In genomic region chr4:116824541-116825004, GRCm38 (mm10) we compare ENCODE assay signal across 8 mouse cellular contexts. TPM values are rescaled to one million over a fixed set of nuclear protein-coding genes. Genes with fewer than 3 reads are reported as not detected.
DNase-seq lines count a peak whose midpoint lies in the region; ATAC-seq and TF ChIP-seq lines count a peak whose summit lies in the region.

No protein-coding gene starts in this region.

- peak overlapping the region; percentile 76 for H3K4me2 ChIP-seq in embryonic facial prominence, embryonic 11.5 days (ENCODE audit: low read depth, low read length)
- peak overlapping the region; percentile 66 for H3K4me2 ChIP-seq in limb, embryonic 14.5 days (replicated peaks; ENCODE audit: low read depth, low read length, severe bottlenecking)
- H3K4me2 ChIP-seq in midbrain, embryonic 14.5 days (ENCODE audit: low read length): peak overlapping the region; percentile 71

- no peak for ATAC-seq in embryonic facial prominence, embryonic 11.5 days (replicated peaks; ENCODE audit: insufficient number of reproducible peaks, low FRiP score, low TSS enrichment, low read depth)
- peak; percentile 62 for ATAC-seq in limb, embryonic 14.5 days (ENCODE audit: low FRiP score, low read depth)
- ATAC-seq in midbrain, embryonic 14.5 days (ENCODE audit: low FRiP score, low TSS enrichment): peak; percentile 57; the same call in 1 of the 2 replicates

- no peaks in the 10 kb centered on the region for H3K36me3 ChIP-seq in embryonic facial prominence, embryonic 11.5 days (replicated peaks; ENCODE audit: control insufficient read depth, insufficient read depth, low read depth, low read length)
- no peaks in the 10 kb centered on the region for H3K36me3 ChIP-seq in heart, adult 2 months (ENCODE audit: control insufficient read depth, insufficient read depth, low read length)
- H3K36me3 ChIP-seq in limb, embryonic 14.5 days (ENCODE audit: control insufficient read depth, insufficient read depth, low read length): no peaks in the 10 kb centered on the region
- H3K36me3 ChIP-seq in midbrain, embryonic 14.5 days (ENCODE audit: control insufficient read depth, insufficient read depth, low read length): no peaks in the 10 kb centered on the region

- H3K4me3 ChIP-seq in embryonic facial prominence, embryonic 11.5 days (ENCODE audit: low read depth, low read length): peak overlapping the region; percentile 54
- H3K4me3 ChIP-seq in heart, adult 2 months: peak overlapping the region; percentile 80
- H3K4me3 ChIP-seq in limb, embryonic 14.5 days (replicated peaks; ENCODE audit: low read length): peak overlapping the region; percentile 55
- H3K4me3 ChIP-seq in midbrain, embryonic 14.5 days (replicated peaks; ENCODE audit: low read depth, low read length): peak overlapping the region; percentile 47

- no peak for TF ChIP-seq CTCF in heart, adult 2 months (IDR thresholded peaks at IDR 0.05)

- no peaks in the 10 kb centered on the region for H3K79me2 ChIP-seq in heart, adult 2 months (replicated peaks; ENCODE audit: control insufficient read depth, insufficient read depth, low read length)

- intact Hi-C loops in heart, adult 2 months (cut with DNase I): loop anchor here (5.0 kb wide), 2 partner anchors 298 to 318 kb away; no protein-coding TSS in a partner anchor

- DNase-seq in adrenal gland, adult (ENCODE audit: inconsistent age in 2 of 2, low spot score in 1 of 2): peak; percentile 80 to 93
- DNase-seq in adrenal gland, adult 8-10 months: no peak
- peak; percentile 81 for DNase-seq in embryonic facial prominence, embryonic 11.5 days (ENCODE audit: low spot score)
- peak; percentile 76 to 83 for DNase-seq in heart, adult 2 months
- DNase-seq in kidney, adult 18-20 months: peak; percentile 84
- peak; percentile 66 for DNase-seq in limb, embryonic 14.5 days (ENCODE audit: low spot score)
- DNase-seq in midbrain, embryonic 14.5 days: peak; percentile 89
- peak; percentile 60 to 69 for DNase-seq in spleen, postnatal 10 days (ENCODE audit: low spot score in 2 of 2)

- peak; percentile 78 for TF ChIP-seq POLR2A in heart, adult 2 months (IDR thresholded peaks at IDR 0.05; ENCODE audit: insufficient read depth, low read depth, low read length)
- peak; percentile 59; the same call in 1 of the 2 replicates for TF ChIP-seq POLR2A in limb, embryonic 14.5 days (IDR thresholded peaks at IDR 0.05; ENCODE audit: borderline replicate concordance, extremely low read depth, insufficient read depth, insufficient read length)

- H3K9ac ChIP-seq in embryonic facial prominence, embryonic 11.5 days (replicated peaks; ENCODE audit: low read length): peak overlapping the region; percentile 88
- peak overlapping the region; percentile 69 for H3K9ac ChIP-seq in heart, adult 2 months (ENCODE audit: low read depth, low read length)
- peak overlapping the region; percentile 75 for H3K9ac ChIP-seq in limb, embryonic 14.5 days (ENCODE audit: low read depth, low read length, severe bottlenecking)
- H3K9ac ChIP-seq in midbrain, embryonic 14.5 days (replicated peaks; ENCODE audit: low read length): peak overlapping the region; percentile 69

- H3K9me3 ChIP-seq in embryonic facial prominence, embryonic 11.5 days (replicated peaks; ENCODE audit: control insufficient read depth, low read length): no peaks in the 10 kb centered on the region
- no peaks in the 10 kb centered on the region for H3K9me3 ChIP-seq in limb, embryonic 14.5 days (ENCODE audit: control insufficient read depth, low read length)
- H3K9me3 ChIP-seq in midbrain, embryonic 14.5 days (ENCODE audit: control insufficient read depth, low read length): no peaks in the 10 kb centered on the region

- peaks cover 4% of the 10 kb centered on the region for H3K4me1 ChIP-seq in embryonic facial prominence, embryonic 11.5 days (ENCODE audit: control insufficient read depth, insufficient read depth, low read length)
- peaks cover 2% of the 10 kb centered on the region; the same call in 1 of the 2 replicates for H3K4me1 ChIP-seq in heart, adult 2 months (ENCODE audit: control insufficient read depth, insufficient read depth, low read length)
- H3K4me1 ChIP-seq in limb, embryonic 14.5 days (ENCODE audit: control insufficient read depth, insufficient read depth, low read length): peaks cover 4% of the 10 kb centered on the region; the same call in 1 of the 2 replicates
- peaks cover 17% of the 10 kb centered on the region for H3K4me1 ChIP-seq in midbrain, embryonic 14.5 days (ENCODE audit: control insufficient read depth, insufficient read depth, low read length)

- TF ChIP-seq EP300 in heart, adult 2 months (IDR thresholded peaks at IDR 0.05; ENCODE audit: insufficient read depth, low read depth, low read length): no peak

- under 1% methylated on average over 29 of the region's 29 CpGs for WGBS in embryonic facial prominence, embryonic 11.5 days
- WGBS in heart, adult 2 months: 3% methylated on average over 29 of the region's 29 CpGs
- WGBS in limb, embryonic 14.5 days: 4% methylated on average over 29 of the region's 29 CpGs
- under 1% methylated on average over 29 of the region's 29 CpGs for WGBS in midbrain, embryonic 14.5 days

- no peak overlapping the region; the same call in 1 of the 2 replicates for H3K27ac ChIP-seq in embryonic facial prominence, embryonic 11.5 days (replicated peaks; ENCODE audit: low read depth, low read length)
- H3K27ac ChIP-seq in heart, adult 2 months: peak overlapping the region; percentile 94
- H3K27ac ChIP-seq in limb, embryonic 14.5 days (replicated peaks; ENCODE audit: low read depth, low read length): peak overlapping the region; percentile 67
- H3K27ac ChIP-seq in midbrain, embryonic 14.5 days (replicated peaks; ENCODE audit: low read depth, low read length): peak overlapping the region; percentile 75

- no peaks in the 10 kb centered on the region; the same call in 1 of the 2 replicates for H3K27me3 ChIP-seq in embryonic facial prominence, embryonic 11.5 days (ENCODE audit: control insufficient read depth, insufficient read depth, low read length)
- no peaks in the 10 kb centered on the region for H3K27me3 ChIP-seq in heart, adult 2 months (ENCODE audit: control insufficient read depth, insufficient read depth, low read length)
- peaks cover 13% of the 10 kb centered on the region; the same call in 1 of the 2 replicates for H3K27me3 ChIP-seq in limb, embryonic 14.5 days (ENCODE audit: control insufficient read depth, insufficient read depth, low read length)
- H3K27me3 ChIP-seq in midbrain, embryonic 14.5 days (ENCODE audit: control insufficient read depth, insufficient read depth, low read length): peaks cover 19% of the 10 kb centered on the region; the same call in 1 of the 2 replicates

RNA-seq across cellular contexts. Expression of gene Hpdl, which starts 3.1 kb away (rescaled TPM):
- 1 to 10 TPM; 1.6 to 3.4 (median 3.0) TPM for total RNA-seq in adrenal gland, adult 8-10 months (2022)
- 1.2 and 1.7 TPM in 2 replicates for polyA plus RNA-seq in embryonic facial prominence, embryonic 11.5 days (2014; fragmentation: Nextera tagmentation; extraction: Ambion mirVana)
- total RNA-seq in heart, adult 2 months (2021): 1 to 10 TPM; 3.9 to 4.8 TPM
- polyA plus RNA-seq in heart, adult 2 months (2012; rRNA removed): 4.0 and 4.3 TPM in 2 replicates
- polyA plus RNA-seq in limb, embryonic 14.5 days (2012; rRNA removed): 0.57 and 0.79 TPM in 2 replicates
- 0.39 and 1.1 TPM in 2 replicates for polyA plus RNA-seq in limb, embryonic 14.5 days (2014; fragmentation: Nextera tagmentation; extraction: Ambion mirVana)
- polyA plus RNA-seq in midbrain, embryonic 14.5 days (2014; fragmentation: Nextera tagmentation; extraction: Ambion mirVana): 1.1 and 1.2 TPM in 2 replicates

RNA-seq across cellular contexts. Expression of gene Mutyh, which starts 17.1 kb away (rescaled TPM):
- total RNA-seq in adrenal gland, adult 8-10 months (2022): 10 to 100 TPM in 1 of 4 experiments, 1 to 10 TPM in 3; 3.5 to 15.4 (median 6.8) TPM
- polyA plus RNA-seq in embryonic facial prominence, embryonic 11.5 days (2014; fragmentation: Nextera tagmentation; extraction: Ambion mirVana): 13.9 and 17.7 TPM in 2 replicates
- total RNA-seq in heart, adult 2 months (2021): 1 to 10 TPM; 1.2 to 1.5 TPM
- 3.5 and 3.7 TPM in 2 replicates for polyA plus RNA-seq in heart, adult 2 months (2012; rRNA removed)
- 26.8 and 28.2 TPM in 2 replicates for polyA plus RNA-seq in limb, embryonic 14.5 days (2012; rRNA removed)
- 10.2 and 11.0 TPM in 2 replicates for polyA plus RNA-seq in limb, embryonic 14.5 days (2014; fragmentation: Nextera tagmentation; extraction: Ambion mirVana)
- 3.8 and 5.9 TPM in 2 replicates for polyA plus RNA-seq in midbrain, embryonic 14.5 days (2014; fragmentation: Nextera tagmentation; extraction: Ambion mirVana)

RNA-seq across cellular contexts. Expression of gene Toe1, which starts 17.1 kb away (rescaled TPM):
- total RNA-seq in adrenal gland, adult 8-10 months (2022): 10 to 100 TPM; 22.0 to 25.3 (median 22.4) TPM
- 36.1 and 39.0 TPM in 2 replicates for polyA plus RNA-seq in embryonic facial prominence, embryonic 11.5 days (2014; fragmentation: Nextera tagmentation; extraction: Ambion mirVana)
- 1 to 10 TPM; 5.7 to 8.6 TPM for total RNA-seq in heart, adult 2 months (2021)
- 12.3 and 15.3 TPM in 2 replicates for polyA plus RNA-seq in heart, adult 2 months (2012; rRNA removed)
- 44.1 and 44.6 TPM in 2 replicates for polyA plus RNA-seq in limb, embryonic 14.5 days (2012; rRNA removed)
- polyA plus RNA-seq in limb, embryonic 14.5 days (2014; fragmentation: Nextera tagmentation; extraction: Ambion mirVana): 35.9 TPM in 2 replicates
- polyA plus RNA-seq in midbrain, embryonic 14.5 days (2014; fragmentation: Nextera tagmentation; extraction: Ambion mirVana): 22.6 and 30.4 TPM in 2 replicates

RNA-seq across cellular contexts. Expression of gene Zswim5, which starts 52.6 kb away (rescaled TPM):
- total RNA-seq in adrenal gland, adult 8-10 months (2022): 1 to 10 TPM; 4.9 to 7.2 (median 5.6) TPM
- 3.0 and 3.3 TPM in 2 replicates for polyA plus RNA-seq in embryonic facial prominence, embryonic 11.5 days (2014; fragmentation: Nextera tagmentation; extraction: Ambion mirVana)
- 1 to 10 TPM; 1.0 TPM for total RNA-seq in heart, adult 2 months (2021)
- polyA plus RNA-seq in heart, adult 2 months (2012; rRNA removed): 0.86 and 1.4 TPM in 2 replicates
- polyA plus RNA-seq in limb, embryonic 14.5 days (2012; rRNA removed): 1.0 and 1.2 TPM in 2 replicates
- 0.23 and 0.58 TPM in 2 replicates for polyA plus RNA-seq in limb, embryonic 14.5 days (2014; fragmentation: Nextera tagmentation; extraction: Ambion mirVana)
- 7.7 and 9.2 TPM in 2 replicates for polyA plus RNA-seq in midbrain, embryonic 14.5 days (2014; fragmentation: Nextera tagmentation; extraction: Ambion mirVana)
